Mouse (Mus musculus): ENCODE results near the gene Kctd2.

- no peak for TF ChIP-seq CTCF (conservative IDR thresholded peaks at IDR 0.05; ENCODE audit: insufficient read depth, insufficient read length, low read depth, low read length)
- no peak for TF ChIP-seq POLR2A (IDR thresholded peaks at IDR 0.05; ENCODE audit: low read depth, low read length)
Measured at GRCm38 (mm10) chr11:115430561-115430960, 10.6 kb downstream of the Kctd2 start.
